Mouse (Mus musculus) left cerebral cortex, adult 18-20 months (tissue): ENCODE results near the gene Skap1. TPM values are rescaled to one million over a fixed set of nuclear protein-coding genes. Genes with fewer than 3 reads are reported as not detected.

Source experiments
- DNase-seq, 2 experiments: peaks; one replicate each; pipeline ENCODE4 v3.0.0; 2021 to 2022; ENCODE audit warnings: low spot score in 2 of 2, mixed read lengths in 1 of 2
- long read RNA-seq, 2 experiments: library from polyadenylated mRNA; stranded (forward); transcript quantifications; one replicate each; pipeline ENCODE4 v2.0.0; 2021
- total RNA-seq, 2 experiments: library from RNA; stranded (reverse); gene quantifications; 2 replicates each; pipeline ENCODE4 v1.2.3; 2021

Skap1 gene
- total RNA-seq, result 1 to 10 TPM; 1.9 to 2.1 TPM
- long read RNA-seq, experiment 1, partial matches to known transcripts, result 0 of 1 reads
- long read RNA-seq, experiment 1, other reads (novel, unspliced or antisense), result 1 of 1 reads
- long read RNA-seq, experiment 2, partial matches to known transcripts, result 0 of 1 reads
- long read RNA-seq, experiment 2, other reads (novel, unspliced or antisense), result 0 of 1 reads

DNA sequence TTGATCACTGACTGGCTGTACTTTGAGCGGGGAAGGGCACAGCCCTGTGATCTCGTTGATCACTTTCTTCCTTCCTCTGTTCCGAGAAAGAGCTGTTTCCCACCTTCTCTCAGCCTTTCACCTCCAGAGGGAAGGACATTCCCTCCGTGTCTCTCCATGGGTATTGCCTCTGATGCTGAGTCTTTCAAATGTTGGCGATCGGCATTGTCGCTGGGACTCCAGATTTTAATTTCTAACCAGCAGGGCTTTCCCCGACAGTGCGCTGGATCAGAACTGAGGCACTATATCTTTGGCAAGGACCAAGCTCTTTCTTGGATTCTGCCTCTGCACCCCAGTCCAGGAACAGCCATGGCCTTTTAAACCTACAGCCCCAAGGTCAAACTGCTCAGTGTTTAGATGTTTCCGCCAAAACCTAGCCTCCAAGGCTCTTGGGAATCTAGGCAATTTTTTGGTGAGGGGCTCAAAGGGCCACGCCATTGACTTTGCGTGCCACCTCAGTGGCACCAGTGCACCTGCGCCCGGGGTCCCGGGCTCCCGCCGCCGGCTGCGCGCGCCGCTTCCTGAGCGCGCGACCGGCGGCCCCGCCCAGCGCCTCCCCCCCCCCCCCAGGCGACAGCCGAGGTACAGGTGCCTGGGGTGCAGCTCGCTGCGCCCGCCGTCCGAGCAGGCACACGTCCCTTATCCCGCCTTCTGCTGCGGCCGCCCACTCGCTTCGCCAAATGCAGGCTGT lies at the start of gene Skap1:
Skap1 (plus strand) TSS at position 608 of the 730 bp plus-strand sequence.
- no peak for DNase-seq

DNA sequence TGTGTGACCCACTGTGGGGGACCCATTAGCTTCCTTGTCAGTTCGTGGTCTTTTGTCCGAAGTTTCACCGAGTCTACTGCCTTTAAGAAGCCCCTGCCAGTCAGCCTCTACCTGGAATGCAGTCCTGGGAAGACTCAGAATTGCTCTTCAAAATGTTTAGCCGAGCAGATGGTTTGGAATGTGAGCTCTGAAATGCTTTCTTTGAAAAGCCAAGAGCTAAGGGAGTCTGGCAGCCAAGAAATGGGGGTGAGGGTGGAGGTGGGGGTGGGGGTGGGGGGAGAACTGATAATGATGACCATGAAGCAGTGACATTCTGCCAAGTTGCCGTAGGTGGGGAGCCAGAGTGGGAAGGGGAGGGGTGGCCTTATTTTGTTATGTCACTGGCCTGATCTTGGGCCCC lies 43.3 kb upstream of the Skap1 start:
- DNase-seq, result peak in 1 of 2 experiments; percentile 6

DNA sequence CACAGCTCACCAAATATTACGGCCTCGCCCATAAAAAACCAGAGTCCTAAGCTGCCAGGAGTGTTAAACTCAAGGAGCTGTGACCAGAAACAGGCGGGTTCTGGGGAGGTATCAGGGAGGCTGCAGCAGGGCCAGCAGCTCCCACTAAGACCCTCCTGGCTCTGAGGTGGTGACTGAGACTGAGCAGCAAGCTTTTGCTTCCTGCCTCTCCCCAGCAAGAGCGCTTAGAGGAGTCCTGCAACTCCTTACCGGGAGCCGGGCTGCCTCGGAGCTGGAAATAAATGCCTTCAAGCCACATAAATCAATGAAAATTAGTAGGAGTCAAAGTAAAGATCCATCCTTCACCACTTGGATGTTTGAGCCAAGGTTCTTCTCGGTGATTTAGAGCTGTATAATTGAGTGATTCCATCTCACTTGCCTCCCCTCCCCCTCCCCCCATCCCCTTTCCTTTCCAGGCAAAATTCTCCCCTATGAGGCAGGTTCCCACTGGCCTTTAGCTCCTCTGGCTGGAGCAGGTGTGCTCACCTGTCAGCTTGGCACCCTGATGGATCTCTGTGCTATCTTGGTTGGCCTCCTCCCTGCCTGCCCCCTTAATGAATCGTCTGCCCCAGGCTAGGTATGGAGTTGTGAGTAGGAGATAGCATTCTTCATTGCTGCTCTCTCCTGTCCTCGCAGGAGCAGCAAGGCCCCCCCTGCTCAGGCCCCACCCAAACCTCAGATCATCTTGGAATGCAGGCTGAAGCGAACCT lies 42.7 kb upstream of the Skap1 start:
- no peak for DNase-seq

DNA sequence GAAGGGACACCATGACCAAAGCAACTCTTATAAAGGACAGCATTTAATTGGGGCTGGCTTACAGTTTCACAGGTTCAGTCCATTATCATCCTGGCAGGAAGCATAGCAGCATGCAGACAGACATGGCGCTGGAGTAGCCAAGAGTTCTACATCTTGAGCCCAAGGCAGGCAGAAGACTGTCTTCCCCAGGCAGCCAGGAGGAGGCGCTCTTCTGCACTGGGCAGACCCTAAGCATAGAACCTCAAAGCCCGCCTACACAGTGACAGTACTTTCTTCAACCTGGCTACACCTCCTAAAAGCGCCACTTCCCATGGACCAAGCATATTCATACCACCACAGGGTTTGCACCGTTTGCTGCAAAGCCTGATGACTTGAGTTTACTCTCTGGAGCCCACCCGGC lies 39.2 kb upstream of the Skap1 start:
- DNase-seq, result no peak

DNA sequence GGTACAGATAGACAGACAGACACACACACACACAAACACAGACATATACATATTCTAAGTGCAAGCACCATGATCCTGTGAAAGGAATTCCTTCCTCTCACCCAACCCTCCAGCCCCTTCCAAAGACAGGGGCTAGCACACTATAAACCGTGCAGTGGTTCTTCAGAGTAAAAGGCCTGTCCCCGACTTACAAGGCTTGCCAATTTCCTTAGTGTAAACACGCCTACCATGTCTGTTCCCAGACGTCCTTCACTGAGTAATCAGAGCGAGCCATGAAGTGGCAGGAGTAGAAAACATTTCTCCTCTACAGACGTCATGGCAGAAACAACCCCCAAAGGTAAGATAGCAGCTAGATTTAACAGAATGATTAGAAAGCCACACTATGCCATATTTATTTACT lies 38.2 kb upstream of the Skap1 start:
- DNase-seq, result no peak

DNA sequence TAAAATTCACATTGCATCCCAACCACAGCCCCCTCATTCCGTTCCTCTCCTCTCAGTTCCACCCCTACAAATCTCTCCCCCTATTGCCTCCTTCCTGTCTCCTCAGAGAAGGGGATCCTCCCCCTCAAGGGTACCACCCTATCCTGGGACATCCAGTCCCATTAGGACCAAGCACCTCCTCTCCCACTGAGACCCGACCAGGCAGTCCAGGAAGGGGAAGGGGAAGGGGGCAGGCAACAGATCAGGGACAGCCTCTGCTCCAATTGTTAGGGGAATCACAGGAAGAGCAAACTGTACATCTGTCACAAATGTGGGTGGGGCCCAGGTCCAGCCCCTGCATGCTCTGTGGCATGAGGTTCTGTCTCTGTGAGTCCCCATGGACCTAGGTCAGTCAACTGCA lies 37.6 kb upstream of the Skap1 start:
- DNase-seq, result no peak

DNA sequence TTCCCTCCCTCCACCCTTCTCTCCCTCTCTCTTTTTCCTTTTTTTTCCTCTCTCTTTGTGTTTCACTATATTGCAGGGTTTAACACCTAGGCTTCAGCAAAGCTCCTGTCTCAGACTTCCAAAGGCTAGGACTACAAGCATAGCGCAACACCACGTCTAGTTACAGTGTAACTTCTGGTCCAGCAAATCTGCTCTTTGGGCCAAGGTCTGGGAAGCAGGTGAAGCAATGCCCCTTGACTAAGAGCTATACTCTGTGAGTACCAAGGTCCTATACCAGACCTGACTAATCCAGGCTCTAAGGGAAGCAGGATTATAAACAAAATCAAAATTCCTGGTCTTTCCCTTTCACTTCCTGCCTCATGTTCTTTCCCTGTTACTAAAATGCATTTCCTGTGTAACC lies 35.3 kb upstream of the Skap1 start:
- DNase-seq, result no peak

DNA sequence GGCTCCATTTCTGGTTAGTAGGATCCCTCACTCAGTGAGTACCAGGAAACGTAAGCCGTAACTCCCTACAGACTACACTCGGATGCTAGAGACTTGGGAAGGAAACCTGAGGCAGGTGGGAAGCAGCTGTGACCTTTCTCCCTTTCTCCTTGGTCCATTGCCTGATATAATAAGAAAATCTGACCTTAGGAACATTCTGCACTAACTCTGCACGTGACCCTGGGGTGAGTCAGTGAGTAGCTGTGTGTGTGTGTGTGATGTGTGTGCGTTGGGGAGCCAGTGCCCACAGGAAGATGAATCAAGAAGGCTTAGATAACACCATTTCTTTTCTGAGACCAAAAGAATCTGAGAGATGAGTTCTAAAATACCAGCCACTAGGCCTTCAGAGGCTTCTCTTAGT lies 34.5 kb upstream of the Skap1 start:
- no peak for DNase-seq

DNA sequence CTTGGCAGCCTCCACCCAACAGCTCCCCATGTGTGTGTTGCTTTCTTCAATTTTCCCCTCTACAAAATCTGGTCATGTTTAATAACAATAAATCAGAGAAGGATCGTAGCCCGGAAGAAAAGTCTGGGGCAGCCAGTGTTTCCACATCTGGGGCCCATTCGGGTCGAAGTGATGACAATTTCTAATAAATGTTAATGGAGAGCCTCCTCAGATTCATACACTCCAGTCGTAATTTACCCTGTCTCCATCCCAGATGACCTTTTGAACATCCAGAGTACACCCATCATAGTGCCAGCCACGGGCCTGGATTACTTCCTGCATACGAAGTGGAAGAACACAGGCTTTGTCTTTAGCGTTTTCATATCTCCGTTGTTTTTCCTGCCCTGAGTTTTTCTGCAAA lies 32.5 kb upstream of the Skap1 start:
- DNase-seq, result no peak

DNA sequence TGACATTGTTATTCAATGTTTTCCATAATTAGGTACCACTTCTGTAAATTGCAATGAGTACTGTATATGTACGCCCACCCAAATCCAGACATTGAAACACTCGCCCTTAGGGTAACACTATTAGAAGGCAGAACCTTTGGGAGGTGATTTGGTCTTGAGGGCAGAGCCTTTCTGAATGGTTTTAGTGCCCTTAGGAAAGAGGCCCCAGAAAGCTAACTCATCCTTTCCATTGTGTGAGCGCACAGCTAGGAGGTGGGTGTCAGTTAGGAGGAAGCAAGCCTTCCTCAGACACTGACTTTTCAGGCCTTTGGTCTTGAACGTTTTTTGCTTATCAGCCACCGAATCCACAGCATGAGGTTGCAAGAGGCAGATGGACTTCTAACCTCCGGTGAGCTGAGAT lies 29.5 kb upstream of the Skap1 start:
- DNase-seq, result no peak

DNA sequence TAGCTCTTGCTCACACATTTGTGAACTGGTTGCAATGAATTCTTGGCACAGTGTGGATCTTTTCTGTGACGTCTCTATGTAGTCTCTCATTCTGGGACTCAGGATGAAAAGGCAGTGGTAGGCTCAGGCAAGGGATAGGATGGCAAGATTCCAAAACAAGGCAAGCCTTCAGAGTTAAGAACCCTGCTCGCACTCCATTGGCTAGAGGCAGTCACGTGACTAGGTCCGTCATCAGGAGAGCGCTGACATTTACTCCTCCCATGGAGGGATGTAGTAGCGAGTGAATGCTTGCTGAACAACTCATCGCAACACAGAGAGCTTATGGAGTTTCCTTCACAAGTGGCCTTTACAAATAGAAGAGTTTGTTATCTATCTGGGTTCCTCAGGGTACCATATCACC lies 27.9 kb upstream of the Skap1 start:
- no peak for DNase-seq

DNA sequence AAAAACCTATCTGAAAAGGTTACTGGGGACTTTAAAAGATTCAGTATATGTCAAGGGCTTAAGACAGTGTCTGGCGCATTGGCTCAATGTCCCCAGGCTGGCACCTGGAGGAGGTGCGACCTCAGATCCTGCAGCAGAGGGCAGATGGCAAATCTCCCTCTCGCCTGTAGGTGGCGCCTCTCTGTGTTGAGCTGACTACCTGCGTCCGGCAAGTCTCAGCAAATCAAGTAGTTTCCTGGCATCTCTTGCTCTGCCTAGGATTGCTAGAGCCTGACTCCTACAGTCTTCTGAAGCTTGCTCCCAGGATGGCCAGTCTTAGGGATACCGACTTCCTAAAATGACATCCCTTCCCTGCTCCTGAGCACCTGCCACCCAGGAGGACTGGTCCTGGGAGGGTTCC lies 25.6 kb upstream of the Skap1 start:
- peak; percentile 31 to 57 for DNase-seq

DNA sequence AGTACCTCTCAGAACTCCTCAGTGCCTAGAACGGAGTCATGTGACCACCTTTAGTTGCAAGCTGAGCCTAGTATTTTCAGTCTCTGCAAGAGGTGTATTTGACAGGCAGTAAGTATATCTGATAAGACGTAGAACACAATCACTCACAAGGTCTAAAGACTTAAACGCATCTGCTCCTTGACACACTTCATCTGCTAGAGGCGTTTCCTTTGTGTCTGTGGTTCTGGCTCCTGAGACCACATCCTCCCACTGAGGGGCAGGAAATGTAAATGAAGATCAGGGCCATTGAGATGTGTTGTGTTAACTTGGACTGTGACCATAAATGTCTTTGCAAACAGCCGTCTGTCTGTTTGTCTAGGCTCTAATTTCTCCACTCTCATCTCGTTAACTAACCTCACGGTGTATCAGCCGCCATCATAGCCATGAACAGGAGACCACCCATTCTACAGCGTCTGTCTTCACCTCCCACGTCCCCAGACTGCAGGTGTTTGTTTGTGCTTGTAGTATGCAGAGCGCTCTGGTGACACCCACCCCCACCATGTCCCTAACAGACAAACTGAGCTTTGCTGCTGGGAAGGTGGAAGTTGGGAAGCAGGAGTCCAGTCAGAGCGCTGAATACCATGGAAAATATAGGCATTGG lies 22.7 kb upstream of the Skap1 start:
- no peak for DNase-seq

DNA sequence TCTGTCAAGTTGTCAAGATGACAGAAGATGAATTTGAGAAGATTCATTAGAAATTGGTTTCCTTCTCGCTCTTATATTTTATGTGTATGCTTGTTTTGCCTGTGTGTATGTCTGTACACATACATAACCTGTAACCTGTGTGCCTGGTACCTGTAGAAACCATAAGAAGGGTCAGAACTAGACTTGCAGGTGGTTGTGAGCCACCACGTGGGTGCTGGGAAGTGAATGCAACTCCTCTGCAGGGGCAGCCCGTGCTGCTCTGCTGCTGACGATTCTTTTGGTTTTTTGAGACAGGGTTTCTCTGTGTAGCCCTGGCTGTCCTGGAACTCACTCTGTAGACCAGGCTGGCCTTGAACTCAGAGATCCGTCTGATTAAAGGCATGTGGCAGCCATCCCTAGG lies 21.9 kb upstream of the Skap1 start:
- DNase-seq, result no peak

DNA sequence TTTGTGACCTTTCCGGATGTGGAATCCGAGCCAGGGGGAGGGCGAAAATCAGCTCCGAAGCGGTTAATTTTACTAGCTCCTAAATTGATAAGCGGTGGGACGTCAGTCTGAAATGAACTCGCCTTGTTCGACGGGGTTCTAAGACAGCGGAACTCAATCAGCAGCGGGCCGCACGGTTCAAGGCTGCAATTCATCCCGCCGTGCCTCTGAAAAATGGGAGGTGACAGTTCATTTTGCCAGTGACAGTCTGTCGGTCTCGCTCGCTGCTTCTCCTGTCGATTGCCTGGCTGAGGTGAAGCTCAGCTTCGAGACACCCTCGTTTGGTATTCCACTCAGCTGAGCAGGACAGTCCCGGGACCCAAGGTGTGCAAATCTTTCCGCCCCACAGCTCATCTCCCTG lies 16.5 kb upstream of the Skap1 start:
- no peak for DNase-seq

DNA sequence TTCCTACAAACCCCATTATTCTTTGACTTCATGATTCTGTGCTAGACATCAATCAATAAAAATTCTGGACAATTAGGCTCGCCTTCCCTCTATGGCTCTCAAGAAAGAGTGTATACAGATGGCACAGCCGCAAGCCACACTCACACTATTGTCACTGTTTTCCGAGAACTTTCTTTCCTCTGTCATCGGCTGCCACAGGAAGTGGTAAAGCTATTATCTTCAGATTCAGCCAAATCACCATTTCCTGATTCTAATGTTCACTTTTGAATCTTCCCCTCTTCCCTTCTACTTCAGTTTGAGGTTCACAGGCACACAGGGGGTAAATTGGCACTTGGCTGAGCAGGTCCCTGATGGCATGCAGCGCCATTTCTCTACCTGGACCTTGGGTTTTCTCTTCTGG lies 9.3 kb upstream of the Skap1 start:
- DNase-seq, result no peak

DNA sequence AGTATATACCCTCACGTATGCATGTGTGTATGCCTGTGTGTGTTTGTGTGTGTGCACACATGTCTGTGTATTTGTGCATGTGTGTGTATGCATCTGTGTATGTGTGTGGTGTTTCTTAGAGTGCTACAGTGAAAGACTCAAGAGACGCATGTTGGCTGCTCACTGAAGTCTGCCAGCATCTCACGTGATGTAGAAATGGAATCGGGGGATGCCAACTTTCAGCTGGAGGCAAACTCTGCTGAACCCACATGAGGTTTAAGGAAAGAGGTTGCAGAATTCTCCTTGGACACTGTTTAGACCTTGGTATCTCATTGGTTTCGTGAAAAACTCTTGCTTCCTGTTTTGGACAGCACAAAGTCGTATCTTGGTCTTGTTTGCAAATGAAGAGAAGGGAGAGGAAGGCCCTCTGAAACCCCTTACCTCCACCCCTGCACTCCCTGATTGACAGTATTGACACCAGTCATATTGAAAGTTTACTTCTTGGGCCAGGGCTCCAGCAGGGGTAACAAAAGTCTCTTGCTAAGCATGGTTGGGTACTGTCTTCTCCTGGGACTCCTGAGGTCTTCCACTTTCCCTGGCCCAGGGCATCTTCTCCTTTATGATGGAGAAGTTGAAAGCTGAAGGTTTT lies 8.6 kb upstream of the Skap1 start:
- no peak for DNase-seq

DNA sequence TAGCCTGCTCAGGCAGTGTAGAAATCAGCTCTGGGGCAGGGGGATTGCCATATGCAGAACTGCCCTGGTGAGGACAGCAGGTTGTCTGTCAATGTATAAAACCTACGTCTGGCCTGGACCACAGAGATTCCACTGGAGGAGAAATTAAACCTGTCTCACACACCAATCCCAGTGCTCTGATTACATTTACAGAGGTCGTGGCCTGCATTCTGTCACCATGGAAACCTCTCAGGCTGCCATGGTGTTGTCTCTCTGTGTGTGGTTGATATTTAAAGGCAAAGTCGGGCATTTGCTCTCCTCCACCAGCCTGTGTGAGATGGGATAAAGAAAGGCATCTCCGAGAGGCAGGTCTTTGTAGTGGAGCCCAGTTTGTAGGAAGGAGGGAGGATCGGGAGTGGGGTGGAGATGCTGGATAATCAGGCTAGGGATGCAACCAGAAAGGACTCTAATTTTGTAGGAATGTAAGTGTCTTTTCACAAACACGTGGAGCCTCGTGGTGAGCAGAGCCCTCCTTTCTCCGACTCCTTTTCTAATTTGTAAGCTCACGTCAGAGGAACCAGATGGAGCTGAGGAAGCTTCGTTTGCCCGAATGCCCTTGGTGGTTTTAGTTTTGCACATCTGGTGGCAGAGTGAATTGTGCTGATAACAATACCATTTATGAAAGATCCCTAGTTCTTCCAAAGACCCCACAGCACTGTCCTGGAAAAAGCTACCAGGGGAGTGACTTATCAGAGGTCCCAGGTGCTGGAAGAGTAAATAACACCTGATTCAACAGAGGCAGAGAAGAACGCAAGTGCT lies 7.7 kb upstream of the Skap1 start:
- no peak for DNase-seq

DNA sequence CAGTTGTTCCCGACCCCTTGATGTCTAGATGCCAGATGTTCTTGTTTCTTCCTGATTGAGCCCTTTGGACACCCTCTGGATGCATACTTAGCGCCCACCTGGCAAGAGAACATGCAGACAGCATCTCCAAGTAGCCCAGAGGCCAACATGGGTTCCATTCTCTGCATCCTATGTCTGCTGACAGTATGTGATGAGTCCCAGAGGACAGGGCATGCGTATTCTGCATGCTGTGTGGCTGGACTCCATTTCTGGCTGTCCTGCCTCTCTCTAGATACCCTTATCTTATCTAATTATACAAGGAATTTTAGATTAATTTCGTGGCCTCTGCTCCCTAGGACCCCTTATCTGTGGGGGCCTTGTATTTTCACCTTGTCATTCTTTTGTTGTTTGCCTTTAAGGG lies 2.6 kb upstream of the Skap1 start:
- DNase-seq, result no peak

DNA sequence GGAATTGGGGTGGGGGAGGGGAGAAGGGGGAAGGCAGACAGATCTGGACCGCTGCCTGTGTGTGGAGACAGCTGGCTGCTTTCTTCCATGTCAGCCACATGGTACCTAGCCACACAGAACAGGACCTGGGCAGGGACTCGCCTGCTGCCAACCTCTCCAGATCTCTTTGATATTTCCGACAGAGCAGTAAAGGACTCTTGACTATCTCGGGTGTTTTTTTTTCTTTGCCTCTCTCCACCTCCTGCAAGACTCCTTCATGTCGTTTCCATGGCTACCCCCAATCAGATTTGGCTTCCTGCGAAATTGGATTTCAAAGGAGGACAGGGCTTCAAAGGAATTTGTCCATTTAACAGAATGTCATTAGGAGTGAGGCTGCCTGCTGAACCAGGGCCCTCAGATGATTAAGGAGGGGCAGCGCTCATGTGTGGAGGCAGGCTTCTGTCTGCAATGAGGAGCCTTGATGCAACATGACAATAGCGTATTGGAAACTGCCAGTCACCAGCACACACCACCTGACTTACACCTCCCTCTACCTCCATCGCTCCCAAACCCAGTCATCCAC lies 2.1 kb upstream of the Skap1 start:
- peak; percentile 6 for DNase-seq

DNA sequence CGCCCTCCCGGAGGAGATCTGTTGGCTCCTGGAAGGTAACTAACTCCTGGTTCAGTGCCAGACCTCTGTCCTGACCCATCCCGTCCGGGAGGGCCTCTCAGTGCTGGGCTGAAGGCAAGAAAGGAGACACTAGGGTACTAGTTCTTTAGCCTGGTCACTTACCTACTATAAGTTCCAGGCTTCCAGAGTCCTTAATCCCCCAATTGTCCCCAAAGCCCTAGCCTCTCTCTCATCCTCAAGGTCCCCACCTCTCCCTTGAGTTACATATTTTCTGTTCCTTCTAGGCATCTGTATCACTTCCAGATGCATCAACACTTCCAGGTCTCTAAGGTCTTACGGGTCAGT lies 295 bp downstream of the Skap1 start:
- DNase-seq, result no peak
